Mouse (Mus musculus) cerebellum, adult 2 months (tissue): ENCODE results near the gene Stard3.

Experiments
- CTCF ChIP-seq: fragments of 200-500 bp; IDR thresholded peaks from 2 replicates; pipeline ENCODE4 v1.5.1; 2011; ENCODE audit warnings: low read depth, mild to moderate bottlenecking, control low read depth, low read length, moderate library complexity, borderline replicate concordance; ENCODE audit not compliant: insufficient read depth
- POLR2A ChIP-seq: fragments of 200-500 bp; IDR thresholded peaks from 2 replicates; pipeline ENCODE4 v1.6.1; 2011; ENCODE audit warnings: low read length, control low read depth, borderline replicate concordance; ENCODE audit not compliant: insufficient read depth

DNA sequence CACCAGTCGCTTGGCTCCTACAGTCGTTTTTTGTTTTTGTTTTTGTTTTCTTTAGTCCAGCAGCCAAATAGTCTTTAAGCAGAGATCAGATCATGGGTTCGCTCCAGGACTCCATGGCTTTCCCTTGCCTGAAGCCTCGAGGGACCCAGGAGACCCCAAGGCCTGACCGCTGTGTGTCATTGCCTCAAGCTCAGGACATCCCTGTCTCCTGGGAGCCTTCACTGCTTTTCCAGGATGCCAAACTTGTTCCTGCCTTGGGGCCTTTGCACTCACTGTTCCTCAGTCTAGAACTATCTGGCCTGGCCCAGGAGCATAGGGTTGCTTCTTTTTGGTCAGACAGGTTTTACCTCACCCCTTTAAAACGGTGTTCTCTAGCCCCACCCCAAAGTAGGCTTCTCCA lies 48.5 kb downstream of the Stard3 start:
- TF ChIP-seq POLR2A = no peak
- TF ChIP-seq CTCF = no peak
